Comparison of ENCODE assay signal across 8 mouse cellular contexts in the genomic region with DNA sequence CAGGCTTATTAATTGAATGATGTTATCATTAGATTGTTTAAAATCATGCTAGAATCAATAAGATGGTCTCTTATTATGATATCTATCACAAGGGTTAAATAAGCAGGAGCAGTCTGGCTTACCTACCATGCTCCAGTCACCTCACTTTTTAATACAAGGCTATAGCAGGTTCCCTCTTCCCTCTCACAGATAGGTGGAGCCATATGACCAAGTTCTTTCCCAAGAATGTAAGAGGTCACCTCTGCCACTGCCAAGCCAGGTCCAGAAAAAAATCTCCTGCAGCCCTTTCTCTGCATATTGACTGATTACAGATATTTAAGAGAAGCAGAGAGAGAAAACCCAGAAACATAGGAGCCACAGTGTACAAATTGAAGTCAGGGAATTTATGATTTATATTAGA.
DNase-seq lines count a peak whose midpoint lies in the region; ATAC-seq and TF ChIP-seq lines count a peak whose summit lies in the region.
"Had no signal": no experiment of that assay in that cellular context is flagged by ENCODE, and none has a peak within 500 bp of the region (broad histone marks: within the 10 kb centered on the region; RNA-seq: fewer than 3 reads in every experiment).

No protein-coding gene starts in this region.

- H3K9me3 ChIP-seq in hindbrain, postnatal 0 days (ENCODE audit: low read length), result no peaks in the 10 kb centered on the region
- no peaks in the 10 kb centered on the region for H3K9me3 ChIP-seq in hindbrain, embryonic 13.5 days
- H3K9me3 ChIP-seq in midbrain, postnatal 0 days (ENCODE audit: low read length), result no peaks in the 10 kb centered on the region
- H3K9me3 ChIP-seq in midbrain, embryonic 13.5 days, result no peaks in the 10 kb centered on the region
- H3K9me3 ChIP-seq: hindbrain, embryonic 10.5 days had no signal

- DNase-seq in hindbrain, postnatal 0 days (ENCODE audit: low spot score), result peak; percentile 54
- DNase-seq in midbrain, postnatal 0 days (ENCODE audit: low spot score), result peak; percentile 49
- peak; percentile 51 to 62 for DNase-seq in cerebellum, postnatal 14 days
- DNase-seq in spleen, adult 18-20 months, result no peak
- no peak for DNase-seq in layer of hippocampus, adult 9-11 months

- H3K36me3 ChIP-seq in hindbrain, postnatal 0 days (ENCODE audit: insufficient read depth, low read length), result no peaks in the 10 kb centered on the region
- H3K36me3 ChIP-seq in hindbrain, embryonic 13.5 days, result no peaks in the 10 kb centered on the region
- no peaks in the 10 kb centered on the region for H3K36me3 ChIP-seq in midbrain, postnatal 0 days (ENCODE audit: insufficient read depth, low read length)
- H3K36me3 ChIP-seq in midbrain, embryonic 13.5 days, result no peaks in the 10 kb centered on the region
- H3K36me3 ChIP-seq: hindbrain, embryonic 10.5 days had no signal

- no peak for ATAC-seq in hindbrain, postnatal 0 days
- ATAC-seq in hindbrain, embryonic 13.5 days (ENCODE audit: low FRiP score), result no peak
- no peak for ATAC-seq in midbrain, postnatal 0 days (ENCODE audit: low FRiP score)
- no peak for ATAC-seq in midbrain, embryonic 13.5 days

- no peaks in the 10 kb centered on the region for H3K4me1 ChIP-seq in hindbrain, postnatal 0 days (ENCODE audit: insufficient read depth, low read length)
- H3K4me1 ChIP-seq in hindbrain, embryonic 13.5 days (replicated peaks), result no peaks in the 10 kb centered on the region
- no peaks in the 10 kb centered on the region for H3K4me1 ChIP-seq in midbrain, postnatal 0 days (ENCODE audit: insufficient read depth, low read length)
- H3K4me1 ChIP-seq in midbrain, embryonic 13.5 days (replicated peaks), result no peaks in the 10 kb centered on the region
- H3K4me1 ChIP-seq: hindbrain, embryonic 10.5 days had no signal

- TF ChIP-seq CTCF in hindbrain, postnatal 0 days (IDR thresholded peaks at IDR 0.05; ENCODE audit: low read depth), result peak; percentile 59
- TF ChIP-seq CTCF in midbrain, postnatal 0 days (IDR thresholded peaks at IDR 0.05), result peak; percentile 69

- no peak overlapping the region for H3K4me3 ChIP-seq in hindbrain, postnatal 0 days (ENCODE audit: low read length)
- H3K4me3 ChIP-seq in hindbrain, embryonic 13.5 days, result no peak overlapping the region
- no peak overlapping the region for H3K4me3 ChIP-seq in midbrain, postnatal 0 days (ENCODE audit: low read depth, low read length)
- no peak overlapping the region for H3K4me3 ChIP-seq in midbrain, embryonic 13.5 days (replicated peaks)
- H3K4me3 ChIP-seq: hindbrain, embryonic 10.5 days had no signal

- no peak overlapping the region for H3K9ac ChIP-seq in hindbrain, postnatal 0 days (replicated peaks; ENCODE audit: low read length)
- H3K9ac ChIP-seq in hindbrain, embryonic 13.5 days, result no peak overlapping the region
- H3K9ac ChIP-seq in midbrain, postnatal 0 days (replicated peaks; ENCODE audit: low read length, poor library complexity, severe bottlenecking), result no peak overlapping the region
- no peak overlapping the region for H3K9ac ChIP-seq in midbrain, embryonic 13.5 days (replicated peaks)

- H3K27ac ChIP-seq in hindbrain, postnatal 0 days, result no peak overlapping the region
- no peak overlapping the region for H3K27ac ChIP-seq in hindbrain, embryonic 13.5 days
- no peak overlapping the region for H3K27ac ChIP-seq in midbrain, postnatal 0 days (ENCODE audit: low read depth, low read length)
- H3K27ac ChIP-seq in midbrain, embryonic 13.5 days, result no peak overlapping the region
- H3K27ac ChIP-seq: hindbrain, embryonic 10.5 days had no signal

- no peak overlapping the region for H3K4me2 ChIP-seq in hindbrain, postnatal 0 days (ENCODE audit: low read depth, low read length)
- no peak overlapping the region for H3K4me2 ChIP-seq in hindbrain, embryonic 13.5 days
- no peak overlapping the region for H3K4me2 ChIP-seq in midbrain, postnatal 0 days (ENCODE audit: low read depth, low read length, poor library complexity, severe bottlenecking)
- no peak overlapping the region for H3K4me2 ChIP-seq in midbrain, embryonic 13.5 days (replicated peaks)

- no peaks in the 10 kb centered on the region for H3K27me3 ChIP-seq in hindbrain, postnatal 0 days (ENCODE audit: insufficient read depth, low read length)
- H3K27me3 ChIP-seq in hindbrain, embryonic 13.5 days, result no peaks in the 10 kb centered on the region
- no peaks in the 10 kb centered on the region for H3K27me3 ChIP-seq in midbrain, postnatal 0 days (ENCODE audit: insufficient read depth, low read length)
- H3K27me3 ChIP-seq in midbrain, embryonic 13.5 days, result no peaks in the 10 kb centered on the region

Comparison
In these comparisons a context has a peak if more than half of its experiments do, and no peak if none do; other contexts are left out.
1. DNase-seq: peak in hindbrain, postnatal 0 days (single experiment), midbrain, postnatal 0 days (single experiment) and cerebellum, postnatal 14 days (2 of 2); none in spleen, adult 18-20 months (0 of 2) and layer of hippocampus, adult 9-11 months (single experiment).